Mouse (Mus musculus): Measurements from ENCODE around the gene Dgcr8. TPM values are rescaled to one million over a fixed set of nuclear protein-coding genes. Genes with fewer than 3 reads are reported as not detected.
"Not testable (repeated sequence)": the region's sequence is repeated elsewhere in the genome, so short reads cannot be mapped to it uniquely, and the experiment has no call there.

The Dgcr8 gene
- 25.4 and 30.0 TPM in 2 replicates for polyA plus RNA-seq (2016; fragmentation: Nextera tagmentation; extraction: Ambion mirVana)

DNA sequence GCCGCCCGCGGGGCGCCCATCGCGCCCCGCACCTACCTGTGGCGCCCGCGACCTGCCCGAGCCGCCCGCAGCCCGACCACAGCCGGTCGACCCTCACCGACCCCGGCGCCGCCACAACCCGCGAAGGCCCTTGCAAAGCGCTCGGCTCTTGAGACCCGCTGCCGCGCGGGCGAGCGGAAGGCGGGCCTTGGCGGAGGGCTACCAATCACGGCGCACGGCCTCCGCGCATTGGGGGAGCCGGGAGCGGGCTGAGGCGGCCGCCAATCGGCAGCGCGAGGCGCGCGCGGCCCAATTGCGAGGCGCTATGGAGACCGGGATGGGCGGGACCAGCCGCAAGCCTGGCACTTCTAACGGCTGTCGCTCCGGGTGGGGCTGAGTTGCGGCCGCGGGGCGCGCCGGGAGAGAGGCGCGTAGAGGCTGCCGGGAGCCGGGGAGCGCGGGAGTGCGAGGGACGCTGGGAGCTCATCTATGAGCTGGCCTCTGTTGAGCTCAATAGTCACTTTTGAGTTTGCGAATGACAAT lies at the start of gene Dgcr8:
Gene Dgcr8 (minus strand): TSS at position 180 of the 522 bp plus-strand sequence.
- WGBS, result 1% methylated on average over 69 of the region's 71 CpGs
- Histone ChIP-seq H3K9me3 (no peaks in the 10 kb centered on the region), H3K36me3 (peaks cover 27% of the 10 kb centered on the region), H3K4me3 (peak within 1 kb of the TSS; percentile 97), H3K4me1 (peaks cover 30% of the 10 kb centered on the region), H3K27ac (peak within 1 kb of the TSS; percentile 99), H3K27me3 (ENCODE audit: insufficient read depth, poor library complexity, severe bottlenecking) (no peaks in the 10 kb centered on the region)
- DNase-seq (ENCODE audit: low spot score), result peak; percentile 99

DNA sequence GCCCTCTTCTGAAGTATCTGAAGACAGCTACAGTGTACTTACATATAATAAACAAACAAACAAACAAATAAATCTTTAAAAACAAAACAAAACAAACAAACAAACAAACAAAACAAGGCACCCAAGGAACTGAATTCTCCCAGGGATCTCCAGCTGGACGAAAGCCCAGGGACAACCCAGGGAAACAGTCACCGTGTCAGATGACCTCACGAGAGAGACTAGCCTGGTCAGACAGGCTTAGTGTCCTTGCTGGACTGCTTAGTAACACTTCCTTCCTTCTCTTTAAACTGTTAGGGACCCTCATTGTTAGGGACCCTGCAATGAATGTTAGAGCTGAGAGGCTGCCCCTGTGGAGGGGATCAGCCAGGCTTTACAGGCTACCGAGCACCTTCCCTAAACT lies 48.2 kb upstream of the Dgcr8 start:
- Histone ChIP-seq H3K4me1 (peaks cover 12% of the 10 kb centered on the region; the same call in 1 of the 2 replicates), H3K27me3 (ENCODE audit: insufficient read depth, poor library complexity, severe bottlenecking) (no peaks in the 10 kb centered on the region), H3K36me3 (peaks cover 8% of the 10 kb centered on the region), H3K27ac (no peak overlapping the region), H3K9me3 (no peaks in the 10 kb centered on the region), H3K4me3 (no peak overlapping the region)
- no peak for DNase-seq (ENCODE audit: low spot score)
- WGBS, result 73% methylated on average over 4 of the region's 4 CpGs

DNA sequence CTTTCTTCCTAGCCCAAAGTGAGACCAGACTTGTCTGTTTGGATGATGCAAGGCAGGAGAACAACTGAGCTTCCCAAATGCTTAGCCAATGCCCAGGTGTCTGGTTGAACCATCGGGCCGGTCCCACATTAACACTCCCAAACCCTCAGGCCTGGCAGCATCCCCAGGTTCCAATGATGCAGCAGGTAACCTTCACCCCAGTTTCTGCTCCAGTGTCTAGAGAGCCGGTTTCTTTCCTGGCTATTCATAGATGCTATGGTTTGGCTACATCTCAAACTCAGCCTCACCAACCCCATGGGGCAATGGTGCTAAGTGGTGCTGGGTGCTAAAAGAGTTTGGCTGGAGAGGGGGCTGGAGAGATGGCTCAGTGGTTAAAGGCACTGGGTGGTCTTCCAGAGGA lies 46.9 kb upstream of the Dgcr8 start:
- Histone ChIP-seq H3K9me3 (no peaks in the 10 kb centered on the region), H3K4me1 (peaks cover 9% of the 10 kb centered on the region; the same call in 1 of the 2 replicates), H3K27ac (no peak overlapping the region), H3K4me3 (no peak overlapping the region), H3K27me3 (ENCODE audit: insufficient read depth, poor library complexity, severe bottlenecking) (no peaks in the 10 kb centered on the region), H3K36me3 (peaks cover 14% of the 10 kb centered on the region)
- 87% methylated on average over 3 of the region's 3 CpGs for WGBS
- no peak for DNase-seq (ENCODE audit: low spot score)

DNA sequence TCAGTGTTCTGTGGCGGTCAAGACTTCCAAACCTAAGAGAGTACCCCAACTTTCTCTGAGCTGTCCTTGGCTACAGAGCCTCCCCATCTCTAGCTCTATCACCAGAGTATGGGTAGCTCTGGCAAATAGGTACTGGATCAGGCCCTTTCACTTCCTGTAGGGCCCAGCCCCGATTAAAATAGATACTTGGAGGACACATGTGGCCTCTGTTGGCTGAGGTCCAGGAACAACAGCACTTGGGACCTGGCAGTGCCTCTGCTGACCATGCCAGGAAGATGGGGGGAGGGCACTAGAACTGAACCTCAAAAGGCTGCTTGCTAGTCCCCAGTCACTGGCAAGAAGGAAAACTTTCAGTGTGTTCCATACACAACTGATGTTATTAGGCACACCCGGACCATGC lies 44.9 kb upstream of the Dgcr8 start:
- H3K4me3 ChIP-seq, result no peak overlapping the region

DNA sequence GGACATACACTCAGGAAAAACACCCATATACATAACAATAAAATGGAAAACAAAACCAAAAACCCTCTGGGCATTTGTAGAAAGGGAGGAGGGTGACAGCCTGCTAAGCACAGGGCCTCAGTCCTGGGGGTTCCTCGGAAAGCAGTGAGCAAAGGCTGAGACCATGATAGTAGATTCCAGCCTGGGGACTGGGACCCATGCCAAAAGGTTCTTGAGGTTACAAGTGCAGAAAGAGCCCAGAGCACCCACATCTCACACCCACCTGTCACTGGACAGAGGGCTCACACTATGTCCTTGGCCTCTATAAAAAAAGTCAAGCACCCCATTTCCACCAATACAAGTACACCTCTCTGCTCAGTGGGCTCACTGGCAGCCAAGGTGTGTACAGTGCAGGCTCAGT lies 39.5 kb upstream of the Dgcr8 start:
- Histone ChIP-seq H3K4me1 (no peaks in the 10 kb centered on the region), H3K27me3 (ENCODE audit: insufficient read depth, poor library complexity, severe bottlenecking) (no peaks in the 10 kb centered on the region), H3K9me3 (no peaks in the 10 kb centered on the region), H3K4me3 (no peak overlapping the region), H3K36me3 (peaks cover 14% of the 10 kb centered on the region; the same call in 1 of the 2 replicates), H3K27ac (no peak overlapping the region)
- WGBS, result 69% methylated on average over 1 of the region's 1 CpGs
- no peak for DNase-seq (ENCODE audit: low spot score)

More for the DNA sequence above, 44.9 kb upstream of the Dgcr8 start:
- no peak overlapping the region for H3K27ac ChIP-seq
- no peaks in the 10 kb centered on the region for H3K27me3 ChIP-seq (ENCODE audit: insufficient read depth, poor library complexity, severe bottlenecking)
- H3K4me1 ChIP-seq, result peaks cover 9% of the 10 kb centered on the region; the same call in 1 of the 2 replicates
- DNase-seq (ENCODE audit: low spot score), result no peak
- 80% methylated on average over 3 of the region's 3 CpGs for WGBS
- peaks cover 14% of the 10 kb centered on the region for H3K36me3 ChIP-seq
- no peaks in the 10 kb centered on the region for H3K9me3 ChIP-seq

DNA sequence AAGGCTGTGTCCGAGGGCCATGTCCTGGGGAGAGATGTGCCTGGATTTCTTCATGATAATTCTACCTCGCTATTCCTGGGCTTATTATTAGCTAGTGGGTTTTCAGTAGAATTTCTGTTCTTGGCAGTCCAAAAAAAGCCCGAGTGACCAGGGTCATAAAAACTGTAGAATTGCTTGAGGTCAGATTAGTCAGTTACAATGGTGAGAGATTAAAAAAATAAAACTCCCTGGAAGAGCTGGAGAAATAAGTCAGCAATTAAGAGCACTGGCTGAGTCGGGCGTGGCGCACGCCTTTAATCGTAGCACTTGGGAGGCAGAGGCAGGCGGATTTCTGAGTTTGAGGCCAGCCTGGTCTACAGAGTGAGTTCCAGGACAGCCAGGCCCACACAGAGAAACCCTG lies 38.9 kb upstream of the Dgcr8 start:
- Histone ChIP-seq H3K27ac (no peak overlapping the region), H3K27me3 (ENCODE audit: insufficient read depth, poor library complexity, severe bottlenecking) (no peaks in the 10 kb centered on the region), H3K9me3 (no peaks in the 10 kb centered on the region), H3K4me3 (no peak overlapping the region), H3K36me3 (peaks cover 14% of the 10 kb centered on the region; the same call in 1 of the 2 replicates), H3K4me1 (no peaks in the 10 kb centered on the region)
- no peak for DNase-seq (ENCODE audit: low spot score)
- 91% methylated on average over 9 of the region's 9 CpGs for WGBS

DNA sequence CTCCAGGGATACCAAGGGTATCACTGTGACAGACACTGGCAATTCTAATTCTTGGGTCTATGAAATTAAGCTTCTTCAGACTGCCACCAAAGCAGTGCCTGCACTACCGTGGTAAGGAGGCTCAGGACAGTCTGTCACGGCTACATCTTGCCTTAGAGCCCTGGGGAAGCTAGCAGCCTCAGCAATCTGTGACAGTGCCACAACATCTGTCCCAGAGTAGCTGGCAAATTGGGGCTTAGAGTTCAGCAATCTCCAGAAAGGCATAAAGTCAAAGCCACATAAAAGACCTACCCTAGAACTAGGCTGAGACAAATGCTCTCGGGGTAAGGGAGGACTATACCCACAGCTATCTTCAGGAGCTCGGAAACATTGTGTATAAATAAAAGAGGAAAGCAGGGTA lies 36.7 kb upstream of the Dgcr8 start:
- Histone ChIP-seq H3K4me3 (no peak overlapping the region), H3K27ac (no peak overlapping the region), H3K9me3 (no peaks in the 10 kb centered on the region), H3K4me1 (no peaks in the 10 kb centered on the region), H3K36me3 (peaks cover 16% of the 10 kb centered on the region; the same call in 1 of the 2 replicates), H3K27me3 (ENCODE audit: insufficient read depth, poor library complexity, severe bottlenecking) (no peaks in the 10 kb centered on the region)
- WGBS, result 77% methylated on average over 4 of the region's 4 CpGs
- DNase-seq (ENCODE audit: low spot score), result no peak

DNA sequence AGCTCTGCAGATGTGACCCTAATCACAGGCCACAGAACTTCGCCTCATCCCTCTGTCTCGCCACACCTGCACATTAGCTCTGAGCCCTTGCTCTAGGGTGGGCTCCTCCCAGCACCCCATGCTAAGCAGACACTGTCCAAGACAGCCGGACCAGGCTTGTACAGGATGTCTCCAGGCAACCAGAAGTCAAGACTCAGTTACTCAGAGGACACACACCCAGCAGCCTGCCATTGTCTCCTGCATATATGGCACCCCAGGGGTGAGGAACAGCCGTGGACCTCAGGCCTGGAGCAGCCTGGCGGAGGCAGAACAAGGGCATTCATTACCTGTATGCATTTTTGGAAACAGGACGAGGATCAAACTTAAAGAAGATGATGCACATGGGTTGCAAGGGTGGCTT lies 35.0 kb upstream of the Dgcr8 start:
- 86% methylated on average over 6 of the region's 6 CpGs for WGBS
- Histone ChIP-seq H3K4me3 (no peak overlapping the region), H3K27ac (no peak overlapping the region), H3K4me1 (no peaks in the 10 kb centered on the region), H3K36me3 (peaks cover 17% of the 10 kb centered on the region; the same call in 1 of the 2 replicates), H3K27me3 (ENCODE audit: insufficient read depth, poor library complexity, severe bottlenecking) (no peaks in the 10 kb centered on the region), H3K9me3 (no peaks in the 10 kb centered on the region)
- DNase-seq (ENCODE audit: low spot score), result no peak

DNA sequence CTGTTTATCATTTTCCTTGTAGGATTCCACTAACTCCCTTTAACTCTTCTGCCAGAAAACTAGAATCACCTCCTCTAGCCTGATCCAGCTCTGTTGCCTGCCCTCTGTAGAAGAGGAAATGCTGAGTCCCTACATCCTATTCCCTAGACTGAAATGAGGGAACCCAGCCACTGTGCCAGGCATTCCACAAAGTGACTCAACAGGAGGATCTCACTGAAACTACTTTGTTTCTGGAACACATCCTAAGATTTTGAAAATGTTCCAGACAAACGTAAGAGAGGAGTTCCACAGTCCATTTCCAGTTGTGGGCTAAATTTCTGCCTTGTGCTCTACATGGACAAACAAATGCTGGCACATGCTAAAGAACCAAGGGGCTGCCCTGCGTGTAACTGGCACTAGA lies 34.4 kb upstream of the Dgcr8 start:
- no peaks in the 10 kb centered on the region for H3K9me3 ChIP-seq
- peaks cover 17% of the 10 kb centered on the region; the same call in 1 of the 2 replicates for H3K36me3 ChIP-seq
- no peak for DNase-seq (ENCODE audit: low spot score)
- no peak overlapping the region for H3K27ac ChIP-seq
- no peaks in the 10 kb centered on the region for H3K4me1 ChIP-seq
- no peak overlapping the region for H3K4me3 ChIP-seq
- no peaks in the 10 kb centered on the region for H3K27me3 ChIP-seq (ENCODE audit: insufficient read depth, poor library complexity, severe bottlenecking)
- 75% methylated on average over 2 of the region's 2 CpGs for WGBS

DNA sequence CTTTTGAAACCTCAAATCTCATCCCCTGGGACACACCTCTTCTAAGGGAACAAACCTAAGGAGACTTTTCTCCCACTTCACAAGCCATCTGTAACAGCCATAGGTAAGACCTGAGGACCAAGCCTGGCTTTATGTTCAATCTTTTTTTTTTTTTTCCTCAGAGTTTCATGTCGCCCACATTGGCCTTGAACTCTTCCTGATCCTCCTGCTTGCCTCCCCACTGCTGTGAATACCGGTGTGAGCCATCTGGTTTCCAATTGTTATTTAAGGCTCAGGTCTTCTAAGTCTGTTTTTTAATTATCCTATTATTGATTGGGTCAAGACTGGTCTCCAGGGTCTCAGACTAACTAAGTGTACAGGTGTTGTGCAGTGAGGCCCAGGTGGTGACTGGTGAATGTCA lies 32.4 kb upstream of the Dgcr8 start:
- 79% methylated on average over 2 of the region's 2 CpGs for WGBS
- DNase-seq (ENCODE audit: low spot score), result no peak
- H3K27ac ChIP-seq, result no peak overlapping the region
- no peaks in the 10 kb centered on the region for H3K27me3 ChIP-seq (ENCODE audit: insufficient read depth, poor library complexity, severe bottlenecking)
- H3K36me3 ChIP-seq, result peaks cover 17% of the 10 kb centered on the region; the same call in 1 of the 2 replicates
- no peaks in the 10 kb centered on the region for H3K4me1 ChIP-seq
- no peaks in the 10 kb centered on the region for H3K9me3 ChIP-seq
- no peak overlapping the region for H3K4me3 ChIP-seq

DNA sequence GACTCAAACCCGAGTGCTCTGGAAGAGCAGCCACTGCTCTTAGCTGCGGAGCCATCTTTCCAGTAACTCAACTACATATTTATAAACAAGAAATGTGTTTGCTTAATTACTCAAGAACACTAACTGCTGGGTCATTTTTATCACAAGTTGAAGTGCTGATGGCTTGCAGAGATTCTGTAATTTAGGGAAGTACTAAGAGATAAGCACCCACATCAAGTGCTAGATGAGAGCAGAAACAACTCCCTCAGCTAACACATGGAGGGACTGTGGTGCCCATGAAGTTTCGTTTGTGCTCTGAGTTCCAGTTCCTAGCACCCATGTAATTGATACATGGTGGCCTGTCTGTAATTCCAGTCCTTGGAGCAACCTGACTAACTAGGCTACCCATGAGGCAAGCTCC lies 29.9 kb upstream of the Dgcr8 start:
- Histone ChIP-seq H3K27me3 (ENCODE audit: insufficient read depth, poor library complexity, severe bottlenecking) (no peaks in the 10 kb centered on the region), H3K36me3 (peaks cover 13% of the 10 kb centered on the region; the same call in 1 of the 2 replicates), H3K27ac (no peak overlapping the region), H3K9me3 (no peaks in the 10 kb centered on the region), H3K4me3 (no peak overlapping the region), H3K4me1 (no peaks in the 10 kb centered on the region)
- DNase-seq (ENCODE audit: low spot score), result no peak
- 76% methylated on average over 3 of the region's 3 CpGs for WGBS

DNA sequence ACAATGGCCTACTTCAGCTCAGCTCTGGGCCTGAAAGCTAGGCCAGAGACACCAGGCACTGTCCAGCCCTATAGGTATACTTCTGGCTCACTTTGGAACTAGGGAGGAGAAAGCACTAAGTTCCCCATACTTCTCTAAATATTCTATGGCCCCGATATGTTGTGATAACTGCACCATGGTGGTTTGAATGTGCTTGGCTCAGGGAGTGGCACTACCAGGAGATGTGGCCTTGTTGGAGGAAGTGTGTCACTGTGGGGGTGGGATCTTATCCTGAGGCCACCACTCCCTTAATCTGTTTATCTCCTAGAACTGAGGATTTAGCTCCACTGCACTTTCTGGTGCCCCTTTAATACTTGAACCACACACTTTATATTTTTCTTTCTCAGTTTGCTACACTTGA lies 19.1 kb upstream of the Dgcr8 start:
- Histone ChIP-seq H3K4me3 (no peak overlapping the region), H3K9me3 (no peaks in the 10 kb centered on the region), H3K27ac (no peak overlapping the region), H3K27me3 (ENCODE audit: insufficient read depth, poor library complexity, severe bottlenecking) (no peaks in the 10 kb centered on the region), H3K4me1 (no peaks in the 10 kb centered on the region), H3K36me3 (peaks cover 32% of the 10 kb centered on the region)
- no peak for DNase-seq (ENCODE audit: low spot score)
- WGBS, result 75% methylated on average over 1 of the region's 1 CpGs

DNA sequence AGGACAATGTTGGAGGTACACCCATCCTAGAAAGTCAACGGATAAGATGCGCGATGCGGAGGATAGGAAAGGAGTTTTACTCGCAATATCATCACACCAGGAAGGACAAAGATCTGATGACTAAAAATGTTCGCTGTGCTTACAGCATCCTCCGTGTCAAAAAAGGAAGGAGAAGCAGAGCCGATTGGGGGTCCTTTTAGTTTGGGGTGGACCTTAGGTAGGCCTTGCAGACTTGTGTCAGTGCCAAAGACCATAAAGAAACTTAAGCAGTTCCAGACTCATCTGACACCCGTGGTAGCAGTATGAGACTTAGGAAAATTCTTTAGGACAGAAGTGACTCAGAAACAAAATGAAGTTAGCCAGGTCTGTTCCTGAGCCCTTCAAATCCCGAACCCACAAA lies 568 bp upstream of the Dgcr8 start:
- H3K9me3 ChIP-seq; H3K27me3 ChIP-seq (ENCODE audit: insufficient read depth, poor library complexity, severe bottlenecking); DNase-seq (ENCODE audit: low spot score): not testable (repeated sequence)
- peaks cover 30% of the 10 kb centered on the region for H3K4me1 ChIP-seq
- peak overlapping the region; percentile 99 for H3K27ac ChIP-seq
- peak overlapping the region; percentile 97 for H3K4me3 ChIP-seq
- H3K36me3 ChIP-seq, result peaks cover 22% of the 10 kb centered on the region
- 4% methylated on average over 10 of the region's 10 CpGs for WGBS

DNA sequence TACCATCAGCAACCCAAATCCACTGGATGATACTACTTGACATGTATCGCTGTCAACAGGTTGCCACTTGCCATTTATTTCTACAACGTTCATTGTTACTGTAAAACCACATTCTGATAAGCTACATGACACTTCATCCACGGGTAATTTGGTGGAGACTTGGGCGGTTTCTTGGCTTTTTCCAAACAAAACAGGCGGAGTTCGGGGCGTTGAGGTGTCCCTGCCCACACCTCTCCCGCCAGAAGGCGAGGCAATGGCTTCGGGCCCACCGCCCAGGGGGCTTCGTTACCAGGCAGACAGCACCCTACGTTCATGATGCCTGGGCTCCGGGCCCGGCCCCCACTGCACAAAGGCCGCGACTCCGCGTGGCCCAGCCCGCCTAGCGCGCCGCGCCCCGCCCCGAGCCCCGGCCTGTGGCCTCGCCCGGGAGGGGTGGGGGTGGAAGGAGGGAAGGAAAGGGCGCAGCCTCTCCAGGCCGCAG lies 425 bp downstream of the Dgcr8 start:
- H3K27ac ChIP-seq, result peak overlapping the region; percentile 99
- no peak for DNase-seq (ENCODE audit: low spot score)
- H3K36me3 ChIP-seq, result peaks cover 32% of the 10 kb centered on the region
- H3K27me3 ChIP-seq (ENCODE audit: insufficient read depth, poor library complexity, severe bottlenecking), result no peaks in the 10 kb centered on the region
- peak overlapping the region; percentile 97 for H3K4me3 ChIP-seq
- WGBS, result 2% methylated on average over 30 of the region's 31 CpGs
- H3K4me1 ChIP-seq, result peaks cover 30% of the 10 kb centered on the region
- H3K9me3 ChIP-seq, result no peaks in the 10 kb centered on the region

Measured in heart, embryonic 10.5 days (tissue).